Mouse (Mus musculus) midbrain, embryonic 11.5 days (tissue): Measurements from ENCODE around the gene Agtr1a. TPM values are rescaled to one million over a fixed set of nuclear protein-coding genes. Genes with fewer than 3 reads are reported as not detected.
A peak's percentile ranks its signal among the peaks of the same experiment; 100 is the strongest.

Experiments
- ATAC-seq: fragments of 200-750 bp; cut with Nextera tagmentation; 2 replicates; pipeline ENCODE4 v1.8.0; 2017; ENCODE audit warnings: moderate TSS enrichment, moderate library complexity; ENCODE audit not compliant: low FRiP score
- DNase-seq: peaks from one replicate; pipeline ENCODE4 v3.0.0; 2015; ENCODE audit warnings: low spot score; ENCODE audit errors: missing footprints
- H3K27ac ChIP-seq: fragments of 300-500 bp; sonication (generic); 2 replicates; pipeline ENCODE4 v1.5.1; 2014; ENCODE audit warnings: low read depth, low read length
- H3K27me3 ChIP-seq: fragments of 300-500 bp; sonication (generic); 2 replicates; pipeline ENCODE4 v1.6.1; 2014; ENCODE audit warnings: mild to moderate bottlenecking, low read length, moderate library complexity, mixed read lengths; ENCODE audit not compliant: control insufficient read depth, insufficient read depth
- H3K36me3 ChIP-seq: fragments of 300-500 bp; sonication (generic); 2 replicates; pipeline ENCODE4 v1.6.1; 2014; ENCODE audit warnings: mild to moderate bottlenecking, low read length, moderate library complexity, mixed read lengths; ENCODE audit not compliant: control insufficient read depth, insufficient read depth
- H3K4me1 ChIP-seq: fragments of 300-500 bp; sonication (generic); 2 replicates; pipeline ENCODE4 v1.6.1; 2014; ENCODE audit warnings: low read length; ENCODE audit not compliant: control insufficient read depth, insufficient read depth
- H3K4me2 ChIP-seq: fragments of 300-500 bp; sonication (generic); 2 replicates; pipeline ENCODE4 v1.6.1; 2014; ENCODE audit warnings: mild to moderate bottlenecking, moderate library complexity
- H3K4me3 ChIP-seq: fragments of 300-500 bp; sonication (generic); 2 replicates; pipeline ENCODE4 v1.5.1; 2014; ENCODE audit warnings: low read depth, low read length
- H3K9ac ChIP-seq: fragments of 300-500 bp; sonication (generic); 2 replicates; pipeline ENCODE4 v1.6.1; 2014; ENCODE audit warnings: low read length
- H3K9me3 ChIP-seq: fragments of 300-500 bp; sonication (generic); 2 replicates; pipeline ENCODE4 v1.6.1; 2016; ENCODE audit warnings: low read length; ENCODE audit not compliant: control insufficient read depth
- WGBS: fragments of 180-500 bp; shearing (Covaris S2); extraction: QIAGEN DNeasy Blood & Tissue Kit; methylation state at CpG from one replicate; pipeline ENCODE4 v1.1.7; 2014; 5-methylcytosine and 5-hydroxymethylcytosine counted together
- polyA plus RNA-seq: library from polyadenylated mRNA; unstranded; fragments of >200 nt; fragmentation: Nextera tagmentation; extraction: Ambion mirVana; gene quantifications from 2 replicates; pipeline ENCODE4 v1.2.1, GENCODE M21; 2014

The Agtr1a gene
- 1.3 and 1.7 TPM in 2 replicates for polyA plus RNA-seq

GRCm38 (mm10) chr13:30336148-30336801 is at the start of gene Agtr1a:
TSS of gene Agtr1a (plus strand) at chr13:30336441.
- Histone ChIP-seq H3K9me3 (no peaks in the 10 kb centered on the region), H3K4me3 (peak within 1 kb of the TSS; percentile 54), H3K36me3 (no peaks in the 10 kb centered on the region), H3K27ac (no peak within 1 kb of the TSS), H3K4me1 (no peaks in the 10 kb centered on the region), H3K4me2 (peak within 1 kb of the TSS; percentile 94), H3K27me3 (no peaks in the 10 kb centered on the region), H3K9ac (peak within 1 kb of the TSS; percentile 63)
- peak; percentile 97 for ATAC-seq
- 1% methylated on average over 33 of the region's 33 CpGs for WGBS
- peak; percentile 93 for DNase-seq

GRCm38 (mm10) chr13:30310221-30310620 is 26.0 kb upstream of the Agtr1a start:
- no peak for ATAC-seq

DNA sequence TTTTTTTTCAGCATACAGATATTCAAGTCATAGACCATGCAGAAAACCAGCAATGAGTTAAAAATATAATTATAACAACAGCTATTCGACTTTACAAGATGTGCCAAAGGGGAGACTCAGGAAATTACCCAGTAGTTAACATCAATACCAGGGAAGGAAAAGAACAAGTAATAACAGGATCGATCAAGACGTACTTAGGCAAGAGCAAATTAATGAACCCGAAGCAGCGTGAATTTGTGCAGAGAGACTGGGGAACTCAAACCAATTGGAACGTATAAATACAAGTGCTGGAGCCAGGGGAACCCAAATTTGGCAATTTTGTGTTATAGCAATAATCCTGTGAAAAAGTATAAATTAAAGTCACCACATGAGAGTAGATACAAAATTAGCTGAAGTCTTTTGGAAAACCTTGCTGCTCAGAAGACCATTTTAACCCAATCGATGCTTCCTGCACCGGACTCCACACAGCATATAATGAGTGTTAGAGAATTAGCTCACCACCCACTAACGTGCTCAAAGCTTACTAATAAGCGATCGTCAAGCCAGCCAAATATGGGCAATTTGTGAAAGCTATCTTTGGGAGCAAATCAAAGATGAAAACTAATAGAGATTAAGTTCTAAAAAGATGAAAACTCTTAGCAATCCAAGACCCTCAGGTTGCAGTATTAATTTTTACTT is 11.4 kb upstream of the Agtr1a start:
- 86% methylated on average over 11 of the region's 11 CpGs for WGBS

More at GRCm38 (mm10) chr13:30310221-30310620, 26.0 kb upstream of the Agtr1a start:
- Histone ChIP-seq H3K4me3 (no peak overlapping the region), H3K27ac (no peak overlapping the region), H3K4me1 (no peaks in the 10 kb centered on the region), H3K9ac (no peak overlapping the region), H3K9me3 (no peaks in the 10 kb centered on the region), H3K36me3 (no peaks in the 10 kb centered on the region), H3K4me2 (no peak overlapping the region), H3K27me3 (no peaks in the 10 kb centered on the region)
- DNase-seq = no peak
- WGBS = 87% methylated on average over 4 of the region's 4 CpGs

DNA sequence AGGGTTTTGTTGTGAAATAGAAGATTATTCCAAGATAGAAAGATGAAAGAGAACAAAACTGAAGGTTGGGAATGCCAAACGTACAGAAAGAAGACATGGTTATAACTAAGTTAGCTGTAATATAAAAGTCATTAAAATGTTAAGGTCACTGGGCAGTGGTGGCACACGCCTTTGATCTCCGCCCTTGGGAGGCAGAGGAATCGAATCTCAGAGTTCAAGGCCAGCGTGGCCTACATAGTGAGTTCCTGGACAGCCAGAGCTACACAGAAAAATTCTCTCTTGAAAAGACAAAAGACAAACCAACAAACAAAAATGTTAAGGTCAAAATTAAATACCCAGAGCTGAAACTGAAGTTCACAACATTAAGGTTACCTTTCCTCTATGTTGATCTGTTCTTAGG is 5.2 kb upstream of the Agtr1a start:
- Histone ChIP-seq H3K9me3 (no peaks in the 10 kb centered on the region), H3K4me3 (no peak overlapping the region)
- WGBS = 84% methylated on average over 5 of the region's 5 CpGs

More for the DNA sequence above, 11.4 kb upstream of the Agtr1a start:
- Histone ChIP-seq H3K9me3 (no peaks in the 10 kb centered on the region), H3K36me3 (no peaks in the 10 kb centered on the region), H3K4me2 (no peak overlapping the region), H3K27ac (no peak overlapping the region), H3K9ac (no peak overlapping the region), H3K4me1 (no peaks in the 10 kb centered on the region), H3K27me3 (no peaks in the 10 kb centered on the region), H3K4me3 (no peak overlapping the region)
- ATAC-seq = no peak
- DNase-seq = no peak

GRCm38 (mm10) chr13:30331851-30332250 is 4.4 kb upstream of the Agtr1a start:
- Histone ChIP-seq H3K9me3 (no peaks in the 10 kb centered on the region), H3K36me3 (no peaks in the 10 kb centered on the region), H3K4me3 (no peak overlapping the region), H3K9ac (no peak overlapping the region), H3K4me2 (no peak overlapping the region), H3K4me1 (no peaks in the 10 kb centered on the region), H3K27me3 (no peaks in the 10 kb centered on the region), H3K27ac (no peak overlapping the region)
- DNase-seq = no peak
- 92% methylated on average over 6 of the region's 6 CpGs for WGBS
- ATAC-seq = no peak

More for the DNA sequence above, 5.2 kb upstream of the Agtr1a start:
- no peaks in the 10 kb centered on the region for H3K27me3 ChIP-seq
- DNase-seq (no peak), ATAC-seq (no peak)
- H3K4me2 ChIP-seq = no peak overlapping the region
- H3K36me3 ChIP-seq = no peaks in the 10 kb centered on the region
- H3K4me1 ChIP-seq = no peaks in the 10 kb centered on the region
- H3K27ac ChIP-seq = no peak overlapping the region
- H3K9ac ChIP-seq = no peak overlapping the region

GRCm38 (mm10) chr13:30332581-30332980 is 3.7 kb upstream of the Agtr1a start:
- no peak for ATAC-seq
- no peak overlapping the region for H3K4me3 ChIP-seq
- no peak overlapping the region for H3K4me2 ChIP-seq
- H3K9ac ChIP-seq = no peak overlapping the region
- no peak for DNase-seq
- H3K27me3 ChIP-seq = no peaks in the 10 kb centered on the region
- H3K27ac ChIP-seq = no peak overlapping the region
- 84% methylated on average over 5 of the region's 5 CpGs for WGBS
- no peaks in the 10 kb centered on the region for H3K36me3 ChIP-seq
- H3K4me1 ChIP-seq = no peaks in the 10 kb centered on the region
- H3K9me3 ChIP-seq = no peaks in the 10 kb centered on the region

DNA sequence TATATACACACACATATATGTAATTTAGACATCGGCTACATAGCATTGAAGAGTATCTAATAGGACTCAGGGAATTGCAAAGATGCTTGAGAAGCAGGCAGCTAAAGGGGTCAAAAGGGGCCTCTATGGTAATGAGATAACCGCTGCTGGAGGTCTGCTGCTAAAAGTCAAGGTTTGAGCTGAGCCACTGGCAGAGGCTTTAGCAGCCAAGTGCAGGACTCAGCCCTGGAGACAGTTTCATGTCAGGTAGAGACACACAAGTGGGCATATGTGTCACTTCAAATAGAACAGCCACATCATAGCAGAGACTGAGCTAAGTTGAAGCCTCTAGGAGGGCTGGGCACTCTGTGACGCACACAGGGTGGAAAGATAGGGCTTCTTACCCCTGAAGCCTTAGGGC is 1.6 kb upstream of the Agtr1a start:
- Histone ChIP-seq H3K4me2 (no peak overlapping the region), H3K36me3 (no peaks in the 10 kb centered on the region), H3K9me3 (no peaks in the 10 kb centered on the region), H3K4me1 (no peaks in the 10 kb centered on the region), H3K27me3 (no peaks in the 10 kb centered on the region), H3K27ac (no peak overlapping the region), H3K4me3 (no peak overlapping the region), H3K9ac (no peak overlapping the region)
- DNase-seq = no peak
- ATAC-seq = no peak
- 55% methylated on average over 3 of the region's 3 CpGs for WGBS

DNA sequence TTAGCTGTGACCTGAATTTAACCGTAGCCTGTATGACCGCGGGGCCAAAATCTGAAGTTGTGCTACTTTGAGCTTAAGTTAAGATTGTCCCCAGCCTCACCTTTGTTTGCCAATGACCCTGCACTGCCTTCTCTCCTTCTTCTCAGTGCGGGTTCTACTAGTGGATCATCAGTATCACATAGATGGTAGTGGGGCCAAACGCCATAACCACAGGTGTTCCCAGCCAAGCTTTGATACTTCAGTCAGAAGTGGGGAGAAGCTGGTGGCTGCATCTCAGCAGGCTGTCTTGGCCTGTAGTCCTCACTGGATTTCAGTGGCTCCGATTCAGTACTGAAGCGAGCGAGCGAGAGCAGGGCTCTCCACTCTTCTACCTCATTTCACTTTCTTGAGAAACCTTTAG is 672 bp downstream of the Agtr1a start:
- H3K27me3 ChIP-seq = no peaks in the 10 kb centered on the region
- WGBS = 21% methylated on average over 9 of the region's 9 CpGs
- H3K4me1 ChIP-seq = no peaks in the 10 kb centered on the region
- H3K4me3 ChIP-seq = peak overlapping the region; percentile 54
- H3K9ac ChIP-seq = peak overlapping the region; percentile 63
- peak overlapping the region; percentile 94 for H3K4me2 ChIP-seq
- no peaks in the 10 kb centered on the region for H3K36me3 ChIP-seq
- H3K27ac ChIP-seq = no peak overlapping the region
- no peaks in the 10 kb centered on the region for H3K9me3 ChIP-seq
- 0 out of 2 replicates have a peak, but pooled peaks have one; percentile 14 for ATAC-seq
- DNase-seq = peak; percentile 90

DNA sequence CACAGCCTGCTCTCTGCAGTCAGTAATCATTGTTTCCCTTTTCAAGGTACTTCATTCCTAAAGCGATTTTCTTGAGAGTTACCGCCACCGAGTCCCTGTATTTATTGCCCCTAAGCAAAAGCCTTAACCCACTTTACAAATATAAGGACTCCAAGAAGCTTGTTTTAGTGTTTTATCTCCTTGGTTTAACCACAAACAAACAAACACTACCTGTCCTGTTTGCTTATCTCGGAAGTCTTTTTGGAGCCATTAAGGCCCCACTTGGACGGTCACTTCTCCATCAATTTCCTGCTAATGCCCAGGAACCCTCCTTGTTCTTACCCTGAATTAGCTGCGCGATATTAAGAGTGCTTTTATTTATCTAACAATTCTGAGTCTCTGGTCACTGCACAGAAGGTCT is 1.4 kb downstream of the Agtr1a start:
- H3K27me3 ChIP-seq = no peaks in the 10 kb centered on the region
- 89% methylated on average over 7 of the region's 7 CpGs for WGBS
- H3K36me3 ChIP-seq = no peaks in the 10 kb centered on the region
- no peak overlapping the region for H3K4me3 ChIP-seq
- ATAC-seq (no peak), DNase-seq (no peak)
- no peak overlapping the region for H3K9ac ChIP-seq
- H3K4me2 ChIP-seq = no peak overlapping the region
- no peaks in the 10 kb centered on the region for H3K4me1 ChIP-seq
- H3K27ac ChIP-seq = no peak overlapping the region
- H3K9me3 ChIP-seq = no peaks in the 10 kb centered on the region
